Mouse (Mus musculus) kidney, embryonic 16.5 days (tissue): ENCODE measurements at regions not wholly inside any gene's neighbourhood (a gene's known extent, or its start where the extent isn't known, plus 50 kb on each side); places are given as distances from the start of the nearest gene placed in this dataset.
"Not testable (repeated sequence)": the region's sequence is repeated elsewhere in the genome, so short reads cannot be mapped to it uniquely, and the experiment has no call there.

Experiments
- ATAC-seq: fragments of 200-750 bp; cut with Nextera tagmentation; 2 replicates; pipeline ENCODE4 v1.8.0; 2017; ENCODE audit warnings: moderate TSS enrichment; ENCODE audit not compliant: low FRiP score, low TSS enrichment
- H3K27ac ChIP-seq: fragments of 300-500 bp; sonication (generic); 2 replicates; pipeline ENCODE4 v1.5.1; 2014; ENCODE audit warnings: low read length
- H3K27me3 ChIP-seq: fragments of 300-500 bp; sonication (generic); 2 replicates; pipeline ENCODE4 v1.6.1; 2014; ENCODE audit warnings: low read length, control low read depth, mixed read lengths; ENCODE audit not compliant: insufficient read depth
- H3K36me3 ChIP-seq: fragments of 300-500 bp; sonication (generic); 2 replicates; pipeline ENCODE4 v1.6.1; 2014; ENCODE audit warnings: low read length, control low read depth, mixed read lengths; ENCODE audit not compliant: insufficient read depth
- H3K4me1 ChIP-seq: fragments of 300-500 bp; sonication (generic); 2 replicates; pipeline ENCODE4 v1.6.1; 2014; ENCODE audit warnings: low read length, control low read depth, mixed read lengths; ENCODE audit not compliant: insufficient read depth
- H3K4me2 ChIP-seq: fragments of 300-500 bp; sonication (generic); replicated peaks from 2 replicates; pipeline ENCODE4 v1.6.1; 2014; ENCODE audit warnings: low read depth, low read length
- H3K4me3 ChIP-seq: fragments of 300-500 bp; sonication (generic); 2 replicates; pipeline ENCODE4 v1.5.1; 2014; ENCODE audit warnings: mild to moderate bottlenecking, low read length
- H3K9ac ChIP-seq: fragments of 300-500 bp; sonication (generic); replicated peaks from 2 replicates; pipeline ENCODE4 v1.6.1; 2014; ENCODE audit warnings: low read length
- H3K9me3 ChIP-seq: fragments of 300-500 bp; sonication (generic); 2 replicates; pipeline ENCODE4 v1.6.1; 2016; ENCODE audit warnings: low read length, control low read depth
- WGBS: fragments of 180-500 bp; shearing (Covaris S2); extraction: QIAGEN DNeasy Blood & Tissue Kit; methylation state at CpG from one replicate; pipeline ENCODE4 v1.1.7; 2014; 5-methylcytosine and 5-hydroxymethylcytosine counted together

GRCm38 (mm10) chr8:34275977-34276660 lies 164.6 kb upstream of the Gm10131 start:
- no peaks in the 10 kb centered on the region for H3K27me3 ChIP-seq
- H3K4me3 ChIP-seq = no peak overlapping the region
- H3K36me3 ChIP-seq = no peaks in the 10 kb centered on the region
- WGBS = 51% methylated on average over 7 of the region's 7 CpGs
- no peak for ATAC-seq
- H3K27ac ChIP-seq = no peak overlapping the region
- no peak overlapping the region for H3K4me2 ChIP-seq
- H3K9me3 ChIP-seq = no peaks in the 10 kb centered on the region
- no peaks in the 10 kb centered on the region for H3K4me1 ChIP-seq
- H3K9ac ChIP-seq = no peak overlapping the region

- ATAC-seq, H3K27ac ChIP-seq, H3K9ac ChIP-seq, H3K9me3 ChIP-seq, H3K4me2 ChIP-seq, H3K4me1 ChIP-seq, H3K36me3 ChIP-seq, H3K4me3 ChIP-seq, H3K27me3 ChIP-seq: not testable (repeated sequence)
- 94% methylated on average over 2 of the region's 2 CpGs for WGBS
Observed at GRCm38 (mm10) chr8:34274796-34275195, 163.3 kb upstream of the Gm10131 start.

- H3K4me2 ChIP-seq = no peak overlapping the region
- 93% methylated on average over 6 of the region's 6 CpGs for WGBS
- H3K4me1 ChIP-seq = no peaks in the 10 kb centered on the region
- H3K9ac ChIP-seq = no peak overlapping the region
- no peak overlapping the region for H3K27ac ChIP-seq
- no peaks in the 10 kb centered on the region for H3K36me3 ChIP-seq
- no peak for ATAC-seq
- no peaks in the 10 kb centered on the region for H3K9me3 ChIP-seq
- no peak overlapping the region for H3K4me3 ChIP-seq
- no peaks in the 10 kb centered on the region for H3K27me3 ChIP-seq
Observed at GRCm38 (mm10) chr8:34274171-34274570, 162.6 kb upstream of the Gm10131 start.

- H3K36me3 ChIP-seq = no peaks in the 10 kb centered on the region
- no peak overlapping the region for H3K4me2 ChIP-seq
- no peak overlapping the region for H3K4me3 ChIP-seq
- no peaks in the 10 kb centered on the region for H3K4me1 ChIP-seq
- no peaks in the 10 kb centered on the region for H3K27me3 ChIP-seq
- no peak for ATAC-seq
- H3K9ac ChIP-seq = no peak overlapping the region
- 0 out of 2 replicates have a peak, but pooled peaks cover 3% of the 10 kb centered on the region for H3K9me3 ChIP-seq
- 81% methylated on average over 6 of the region's 6 CpGs for WGBS
- H3K27ac ChIP-seq = no peak overlapping the region
Observed at GRCm38 (mm10) chr8:34269848-34270247, 158.3 kb upstream of the Gm10131 start.

GRCm38 (mm10) chr8:34268806-34269520 lies 157.4 kb upstream of the Gm10131 start:
- Histone ChIP-seq H3K4me2 (no peak overlapping the region), H3K4me1 (no peaks in the 10 kb centered on the region), H3K4me3 (no peak overlapping the region), H3K9me3 (0 out of 2 replicates have a peak, but pooled peaks cover 3% of the 10 kb centered on the region), H3K9ac (no peak overlapping the region), H3K36me3 (no peaks in the 10 kb centered on the region), H3K27ac (no peak overlapping the region), H3K27me3 (no peaks in the 10 kb centered on the region)
- WGBS = 83% methylated on average over 18 of the region's 18 CpGs
- ATAC-seq = no peak

GRCm38 (mm10) chr8:34254978-34255377 lies 143.4 kb upstream of the Gm10131 start:
- H3K27ac ChIP-seq = no peak overlapping the region
- no peaks in the 10 kb centered on the region for H3K9me3 ChIP-seq
- H3K9ac ChIP-seq = no peak overlapping the region
- H3K27me3 ChIP-seq = no peaks in the 10 kb centered on the region
- H3K36me3 ChIP-seq = no peaks in the 10 kb centered on the region
- ATAC-seq = no peak
- WGBS = 77% methylated on average over 2 of the region's 2 CpGs
- H3K4me2 ChIP-seq = no peak overlapping the region
- no peak overlapping the region for H3K4me3 ChIP-seq
- H3K4me1 ChIP-seq = no peaks in the 10 kb centered on the region

- ATAC-seq = no peak
- H3K4me3 ChIP-seq = no peak overlapping the region
- H3K27ac ChIP-seq = no peak overlapping the region
- no peak overlapping the region for H3K9ac ChIP-seq
- H3K27me3 ChIP-seq = no peaks in the 10 kb centered on the region
- no peaks in the 10 kb centered on the region for H3K4me1 ChIP-seq
- 89% methylated on average over 7 of the region's 7 CpGs for WGBS
- no peaks in the 10 kb centered on the region for H3K9me3 ChIP-seq
- H3K36me3 ChIP-seq = no peaks in the 10 kb centered on the region
- H3K4me2 ChIP-seq = no peak overlapping the region
Observed at GRCm38 (mm10) chr8:34251934-34252333, 140.4 kb upstream of the Gm10131 start.

- H3K27ac ChIP-seq = no peak overlapping the region
- no peaks in the 10 kb centered on the region for H3K9me3 ChIP-seq
- no peaks in the 10 kb centered on the region for H3K36me3 ChIP-seq
- no peaks in the 10 kb centered on the region for H3K27me3 ChIP-seq
- ATAC-seq = no peak
- H3K4me1 ChIP-seq = no peaks in the 10 kb centered on the region
- H3K4me2 ChIP-seq = no peak overlapping the region
- H3K9ac ChIP-seq = no peak overlapping the region
- 89% methylated on average over 6 of the region's 6 CpGs for WGBS
- no peak overlapping the region for H3K4me3 ChIP-seq
Observed at GRCm38 (mm10) chr8:34239346-34239900, 127.9 kb upstream of the Gm10131 start.

- 77% methylated on average over 4 of the region's 4 CpGs for WGBS
- no peak overlapping the region for H3K4me3 ChIP-seq
- ATAC-seq = no peak
Observed at GRCm38 (mm10) chr8:34233705-34234104, 122.2 kb upstream of the Gm10131 start.

GRCm38 (mm10) chr8:34229477-34229876 lies 117.9 kb upstream of the Gm10131 start:
- Histone ChIP-seq H3K27ac (no peak overlapping the region), H3K36me3 (no peaks in the 10 kb centered on the region), H3K9me3 (no peaks in the 10 kb centered on the region), H3K27me3 (0 out of 2 replicates have a peak, but pooled peaks cover 3% of the 10 kb centered on the region), H3K4me1 (no peaks in the 10 kb centered on the region), H3K4me2 (no peak overlapping the region), H3K9ac (no peak overlapping the region), H3K4me3 (no peak overlapping the region)
- 78% methylated on average over 3 of the region's 3 CpGs for WGBS
- ATAC-seq = peak; percentile 27; the same call in 1 of the 2 replicates

More at GRCm38 (mm10) chr8:34233705-34234104, 122.2 kb upstream of the Gm10131 start:
- no peak overlapping the region for H3K9ac ChIP-seq
- no peaks in the 10 kb centered on the region for H3K4me1 ChIP-seq
- H3K4me2 ChIP-seq = no peak overlapping the region
- H3K27ac ChIP-seq = no peak overlapping the region
- no peaks in the 10 kb centered on the region for H3K36me3 ChIP-seq
- no peaks in the 10 kb centered on the region for H3K27me3 ChIP-seq
- no peaks in the 10 kb centered on the region for H3K9me3 ChIP-seq
